Comparison of ENCODE assay signal across 8 mouse cellular contexts in genomic region chr2:71212360-71212726, GRCm38 (mm10). TPM values are rescaled to one million over a fixed set of nuclear protein-coding genes. Genes with fewer than 3 reads are reported as not detected.
DNase-seq lines count a peak whose midpoint lies in the region; TF ChIP-seq lines count a peak whose summit lies in the region.

No protein-coding gene starts in this region.

- TF ChIP-seq CTCF in layer of hippocampus, adult 2 months (conservative IDR thresholded peaks at IDR 0.05): no peak
- no peak for TF ChIP-seq CTCF in cortical plate, adult 2 months (IDR thresholded peaks at IDR 0.05; ENCODE audit: extremely low read depth, insufficient read depth, low read length)

- no peak for TF ChIP-seq POLR2A in cortical plate, adult 2 months (IDR thresholded peaks at IDR 0.05; ENCODE audit: extremely low read depth, insufficient read depth, low read length)
- TF ChIP-seq POLR2A in myocyte (IDR thresholded peaks at IDR 0.05; ENCODE audit: insufficient read length, low read depth): no peak

- peak overlapping the region; percentile 94 for H3K27ac ChIP-seq in layer of hippocampus, adult 2 months
- peak overlapping the region; percentile 60; the same call in 1 of the 2 replicates for H3K27ac ChIP-seq in cortical plate, adult 2 months (ENCODE audit: insufficient read depth, low read length)

- H3ac ChIP-seq in myocyte (ENCODE audit: control insufficient read depth, insufficient read length): peak overlapping the region; percentile 23

- H3K4me3 ChIP-seq in layer of hippocampus, adult 2 months: peak overlapping the region; percentile 99
- H3K4me3 ChIP-seq in cortical plate, adult 2 months (ENCODE audit: insufficient read depth, low read length): peak overlapping the region; percentile 95
- peak overlapping the region; percentile 95 for H3K4me3 ChIP-seq in myocyte

- peaks cover 3% of the 10 kb centered on the region; the same call in 1 of the 2 replicates for H3K4me1 ChIP-seq in cortical plate, adult 2 months (ENCODE audit: control insufficient read depth, insufficient read depth, low read length)

- peak overlapping the region; percentile 74 for H3K4me2 ChIP-seq in myocyte (ENCODE audit: low read depth)

- peaks cover 50% of the 10 kb centered on the region for H3K79me2 ChIP-seq in myocyte (ENCODE audit: control insufficient read depth, insufficient read depth)

- DNase-seq in layer of hippocampus, adult 2 months (ENCODE audit: low spot score in 2 of 2): no peak
- DNase-seq in layer of hippocampus, postnatal 14 days (ENCODE audit: low spot score in 2 of 2): no peak
- peak; percentile 32 for DNase-seq in induced T-regulatory cell, adult 2 months (ENCODE audit: low read depth)
- no peak for DNase-seq in layer of hippocampus, postnatal 10 days (ENCODE audit: low spot score in 2 of 2)
- DNase-seq in thymus, postnatal 10 days (ENCODE audit: low spot score in 2 of 2): no peak
- no peak for DNase-seq in cerebellum, adult 11-12 months

- H3K27me3 ChIP-seq in myocyte (ENCODE audit: control insufficient read depth, insufficient read depth, insufficient read length): no peaks in the 10 kb centered on the region

- H3K36me3 ChIP-seq in myocyte (ENCODE audit: control insufficient read depth, insufficient read depth): no peaks in the 10 kb centered on the region

TF ChIP-seq in myocyte, 11 proteins besides CTCF, POLR2A, EP300 and RAD21:
- no peak for TF ChIP-seq E2F4 (IDR thresholded peaks at IDR 0.05; ENCODE audit: insufficient read depth)
TF ChIP-seq in myocyte: peak in this region for 0.

RNA-seq across cellular contexts. Expression of gene Dync1i2, which starts 0.8 kb away (rescaled TPM):
- 100 to 1,000 TPM; 135 to 142 TPM for total RNA-seq in layer of hippocampus, adult 2 months (2021)
- 100 to 1,000 TPM; 143 to 146 TPM for total RNA-seq in layer of hippocampus, postnatal 14 days (2021)
- polyA plus RNA-seq in cortical plate, adult 2 months (2012; rRNA removed): 172 and 178 TPM in 2 replicates
- polyA plus RNA-seq in myocyte (2012; fragmentation: generic; extraction: Trizol): 67.3 TPM
- total RNA-seq in layer of hippocampus, postnatal 10 days (2021): 100 to 1,000 TPM; 172 to 182 TPM
